Mouse (Mus musculus): ENCODE data around the gene Gm44502. TPM values are rescaled to one million over a fixed set of nuclear protein-coding genes. Genes with fewer than 3 reads are reported as not detected.

Gene Gm44502
- polyA plus RNA-seq, 1 experiment from 2014 or later, result 0.19 TPM

GRCm38 (mm10) chr15:89425711-89426121 is 3.8 kb downstream of the Gm44502 start, which contains the start of gene Cpt1b:
Gene Cpt1b (minus strand): TSS chr15:89425863.
- peak within 1 kb of the TSS; percentile 25; the same call in 1 of the 2 replicates for H3K4me3 ChIP-seq (ENCODE audit: low read depth, low read length)
- no peak within 1 kb of the TSS for H3K9ac ChIP-seq (ENCODE audit: low read depth, low read length)
- H3K4me1 ChIP-seq (ENCODE audit: control insufficient read depth, low read depth, low read length), result peaks cover 7% of the 10 kb centered on the region
- H3K27ac ChIP-seq (ENCODE audit: low read length), result no peak within 1 kb of the TSS
- peak within 1 kb of the TSS; percentile 36 for H3K4me2 ChIP-seq (ENCODE audit: low read depth, low read length)
- H3K36me3 ChIP-seq (ENCODE audit: control insufficient read depth, insufficient read depth), result no peaks in the 10 kb centered on the region; the same call in 1 of the 2 replicates
- no peak for ATAC-seq (ENCODE audit: low read depth)
- no peaks in the 10 kb centered on the region for H3K27me3 ChIP-seq (ENCODE audit: control insufficient read depth, insufficient read depth, low read depth, low read length)
- 62% methylated on average over 6 of the region's 6 CpGs for WGBS (ENCODE audit: insufficient replicate concordance)
- no peaks in the 10 kb centered on the region for H3K9me3 ChIP-seq (replicated peaks; ENCODE audit: control insufficient read depth, low read length)

- 78% methylated on average over 8 of the region's 8 CpGs for WGBS (ENCODE audit: insufficient replicate concordance)
- ATAC-seq (ENCODE audit: low read depth), result no peak
- Histone ChIP-seq H3K4me2 (ENCODE audit: low read depth, low read length) (no peak overlapping the region), H3K4me3 (ENCODE audit: low read depth, low read length) (no peak overlapping the region), H3K27ac (ENCODE audit: low read length) (no peak overlapping the region), H3K36me3 (ENCODE audit: control insufficient read depth, insufficient read depth) (no peaks in the 10 kb centered on the region; the same call in 1 of the 2 replicates), H3K4me1 (ENCODE audit: control insufficient read depth, low read depth, low read length) (peaks cover 7% of the 10 kb centered on the region), H3K9me3 (replicated peaks; ENCODE audit: control insufficient read depth, low read length) (no peaks in the 10 kb centered on the region), H3K27me3 (ENCODE audit: control insufficient read depth, insufficient read depth, low read depth, low read length) (no peaks in the 10 kb centered on the region), H3K9ac (ENCODE audit: low read depth, low read length) (no peak overlapping the region)
Observed at GRCm38 (mm10) chr15:89424621-89425020, 4.9 kb downstream of the Gm44502 start.

GRCm38 (mm10) chr15:89421938-89422337 is 7.6 kb downstream of the Gm44502 start:
- 83% methylated on average over 9 of the region's 9 CpGs for WGBS (ENCODE audit: insufficient replicate concordance)

GRCm38 (mm10) chr15:89415282-89415681 is 14.2 kb downstream of the Gm44502 start:
- Histone ChIP-seq H3K4me1 (ENCODE audit: control insufficient read depth, low read depth, low read length) (no peaks in the 10 kb centered on the region), H3K9me3 (replicated peaks; ENCODE audit: control insufficient read depth, low read length) (no peaks in the 10 kb centered on the region), H3K4me2 (ENCODE audit: low read depth, low read length) (no peak overlapping the region), H3K36me3 (ENCODE audit: control insufficient read depth, insufficient read depth) (no peaks in the 10 kb centered on the region), H3K9ac (ENCODE audit: low read depth, low read length) (no peak overlapping the region), H3K27me3 (ENCODE audit: control insufficient read depth, insufficient read depth, low read depth, low read length) (no peaks in the 10 kb centered on the region), H3K4me3 (ENCODE audit: low read depth, low read length) (no peak overlapping the region), H3K27ac (ENCODE audit: low read length) (no peak overlapping the region)
- no peak for ATAC-seq (ENCODE audit: low read depth)
- WGBS (ENCODE audit: insufficient replicate concordance), result 70% methylated on average over 8 of the region's 8 CpGs

More at GRCm38 (mm10) chr15:89421938-89422337, 7.6 kb downstream of the Gm44502 start:
- H3K27me3 ChIP-seq (ENCODE audit: control insufficient read depth, insufficient read depth, low read depth, low read length), result no peaks in the 10 kb centered on the region
- H3K4me3 ChIP-seq (ENCODE audit: low read depth, low read length), result no peak overlapping the region
- H3K4me2 ChIP-seq (ENCODE audit: low read depth, low read length), result no peak overlapping the region
- ATAC-seq (ENCODE audit: low read depth), result no peak
- H3K9me3 ChIP-seq (replicated peaks; ENCODE audit: control insufficient read depth, low read length), result no peaks in the 10 kb centered on the region
- no peak overlapping the region for H3K27ac ChIP-seq (ENCODE audit: low read length)
- no peaks in the 10 kb centered on the region; the same call in 1 of the 2 replicates for H3K36me3 ChIP-seq (ENCODE audit: control insufficient read depth, insufficient read depth)
- H3K9ac ChIP-seq (ENCODE audit: low read depth, low read length), result no peak overlapping the region
- no peaks in the 10 kb centered on the region; the same call in 1 of the 2 replicates for H3K4me1 ChIP-seq (ENCODE audit: control insufficient read depth, low read depth, low read length)

GRCm38 (mm10) chr15:89410118-89410517 is 19.4 kb downstream of the Gm44502 start, which contains the start of gene Syce3:
Gene Syce3 (minus strand): TSS chr15:89410503.
- ATAC-seq (ENCODE audit: low read depth), result no peak
- 79% methylated on average over 24 of the region's 24 CpGs for WGBS (ENCODE audit: insufficient replicate concordance)
- H3K27ac ChIP-seq (ENCODE audit: low read length), result no peak within 1 kb of the TSS

GRCm38 (mm10) chr15:89406691-89407090 is 22.8 kb downstream of the Gm44502 start:
- Histone ChIP-seq H3K4me1 (ENCODE audit: control insufficient read depth, low read depth, low read length) (no peaks in the 10 kb centered on the region), H3K27me3 (ENCODE audit: control insufficient read depth, insufficient read depth, low read depth, low read length) (no peaks in the 10 kb centered on the region), H3K27ac (ENCODE audit: low read length) (no peak overlapping the region), H3K4me3 (ENCODE audit: low read depth, low read length) (no peak overlapping the region), H3K9me3 (replicated peaks; ENCODE audit: control insufficient read depth, low read length) (no peaks in the 10 kb centered on the region), H3K4me2 (ENCODE audit: low read depth, low read length) (no peak overlapping the region), H3K36me3 (ENCODE audit: control insufficient read depth, insufficient read depth) (no peaks in the 10 kb centered on the region), H3K9ac (ENCODE audit: low read depth, low read length) (no peak overlapping the region)
- no peak for ATAC-seq (ENCODE audit: low read depth)

More at GRCm38 (mm10) chr15:89410118-89410517, 19.4 kb downstream of the Gm44502 start, which contains the start of gene Syce3:
- Histone ChIP-seq H3K4me2 (ENCODE audit: low read depth, low read length) (no peak within 1 kb of the TSS), H3K4me1 (ENCODE audit: control insufficient read depth, low read depth, low read length) (no peaks in the 10 kb centered on the region), H3K36me3 (ENCODE audit: control insufficient read depth, insufficient read depth) (no peaks in the 10 kb centered on the region), H3K9me3 (replicated peaks; ENCODE audit: control insufficient read depth, low read length) (no peaks in the 10 kb centered on the region), H3K9ac (ENCODE audit: low read depth, low read length) (no peak within 1 kb of the TSS), H3K27me3 (ENCODE audit: control insufficient read depth, insufficient read depth, low read depth, low read length) (no peaks in the 10 kb centered on the region), H3K4me3 (ENCODE audit: low read depth, low read length) (no peak within 1 kb of the TSS)

GRCm38 (mm10) chr15:89404831-89405623 is 24.5 kb downstream of the Gm44502 start:
- ATAC-seq (ENCODE audit: low read depth), result no peak
- 54% methylated on average over 10 of the region's 10 CpGs for whole genome bisulfite sequencing (ENCODE audit: insufficient replicate concordance)
- Histone ChIP-seq H3K27me3 (ENCODE audit: control insufficient read depth, insufficient read depth, low read depth, low read length) (no peaks in the 10 kb centered on the region), H3K4me2 (ENCODE audit: low read depth, low read length) (no peak overlapping the region), H3K27ac (ENCODE audit: low read length) (no peak overlapping the region), H3K4me3 (ENCODE audit: low read depth, low read length) (no peak overlapping the region), H3K9me3 (replicated peaks; ENCODE audit: control insufficient read depth, low read length) (no peaks in the 10 kb centered on the region), H3K4me1 (ENCODE audit: control insufficient read depth, low read depth, low read length) (no peaks in the 10 kb centered on the region), H3K36me3 (ENCODE audit: control insufficient read depth, insufficient read depth) (no peaks in the 10 kb centered on the region), H3K9ac (ENCODE audit: low read depth, low read length) (no peak overlapping the region)

GRCm38 (mm10) chr15:89402471-89402870 is 27.0 kb downstream of the Gm44502 start:
- Histone ChIP-seq H3K27ac (ENCODE audit: low read length) (no peak overlapping the region), H3K9ac (ENCODE audit: low read depth, low read length) (no peak overlapping the region), H3K4me2 (ENCODE audit: low read depth, low read length) (no peak overlapping the region), H3K9me3 (replicated peaks; ENCODE audit: control insufficient read depth, low read length) (no peaks in the 10 kb centered on the region), H3K27me3 (ENCODE audit: control insufficient read depth, insufficient read depth, low read depth, low read length) (no peaks in the 10 kb centered on the region), H3K36me3 (ENCODE audit: control insufficient read depth, insufficient read depth) (no peaks in the 10 kb centered on the region), H3K4me3 (ENCODE audit: low read depth, low read length) (no peak overlapping the region), H3K4me1 (ENCODE audit: control insufficient read depth, low read depth, low read length) (no peaks in the 10 kb centered on the region)
- 74% methylated on average over 1 of the region's 1 CpGs for WGBS (ENCODE audit: insufficient replicate concordance)
- no peak for ATAC-seq (ENCODE audit: low read depth)

- no peak for ATAC-seq (ENCODE audit: low read depth)
- Histone ChIP-seq H3K4me3 (ENCODE audit: low read depth, low read length) (no peak overlapping the region), H3K9ac (ENCODE audit: low read depth, low read length) (no peak overlapping the region), H3K4me2 (ENCODE audit: low read depth, low read length) (no peak overlapping the region), H3K4me1 (ENCODE audit: control insufficient read depth, low read depth, low read length) (no peaks in the 10 kb centered on the region; the same call in 1 of the 2 replicates), H3K27me3 (ENCODE audit: control insufficient read depth, insufficient read depth, low read depth, low read length) (no peaks in the 10 kb centered on the region), H3K27ac (ENCODE audit: low read length) (no peak overlapping the region), H3K36me3 (ENCODE audit: control insufficient read depth, insufficient read depth) (no peaks in the 10 kb centered on the region), H3K9me3 (replicated peaks; ENCODE audit: control insufficient read depth, low read length) (no peaks in the 10 kb centered on the region)
- WGBS (ENCODE audit: insufficient replicate concordance), result 29% methylated on average over 1 of the region's 1 CpGs
Observed at GRCm38 (mm10) chr15:89399716-89400115, 29.8 kb downstream of the Gm44502 start.

All from liver, embryonic 16.5 days (tissue).